Mouse (Mus musculus): ENCODE results near the gene Foxc2.

DNA sequence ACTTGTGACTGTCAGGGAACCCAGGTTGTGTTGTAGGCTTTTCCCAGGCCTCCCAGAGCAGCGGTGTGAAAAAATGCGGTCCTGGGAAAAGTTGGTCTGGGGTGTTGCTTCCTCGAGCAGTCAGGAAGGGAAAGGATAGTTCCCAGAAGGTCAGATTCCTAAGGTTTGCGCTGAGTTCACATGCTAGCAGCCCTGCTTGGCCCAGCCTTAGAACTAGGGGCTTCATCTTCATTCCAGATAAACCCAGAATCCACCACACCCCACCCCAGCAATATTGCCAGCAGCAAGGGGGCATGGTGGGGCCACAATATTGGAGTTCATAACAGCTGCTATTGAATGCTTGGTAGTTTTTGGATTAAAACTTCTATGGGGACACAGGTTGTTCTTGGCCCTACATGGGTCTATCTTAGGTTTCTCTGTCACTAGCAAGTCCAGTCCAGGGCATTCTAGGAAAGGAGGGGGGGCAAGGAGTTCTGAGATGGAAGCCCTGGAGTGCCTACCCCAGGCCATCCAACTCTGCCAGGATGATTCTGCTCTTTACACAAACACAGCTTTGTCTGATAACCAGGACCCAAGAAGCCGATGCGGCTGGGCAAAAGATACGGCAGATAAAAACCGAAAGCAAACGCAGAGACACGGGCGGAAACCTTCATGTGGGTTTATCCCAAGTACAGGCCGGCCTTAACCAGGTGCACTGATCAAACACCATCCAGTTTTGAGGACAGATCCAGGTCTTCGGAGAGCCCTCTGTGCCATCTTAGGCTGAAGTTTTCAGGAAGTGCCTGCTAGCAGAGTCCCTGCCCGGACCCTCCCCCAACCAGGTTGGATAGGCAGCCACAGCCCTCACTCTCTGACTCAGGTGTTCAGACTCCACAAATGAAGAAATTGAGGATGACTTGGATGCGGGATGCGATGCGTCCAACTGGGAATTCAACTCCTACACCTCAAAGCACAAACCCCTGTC is 4.8 kb downstream of the Foxc2 start:
- no peak for TF ChIP-seq CTCF (IDR thresholded peaks at IDR 0.05; ENCODE audit: insufficient read depth, low read length)
- no peak for TF ChIP-seq POLR2A (IDR thresholded peaks at IDR 0.05; ENCODE audit: borderline replicate concordance, extremely low read depth, low read depth, low read length)

Data from lung, adult 2 months (tissue).